Mouse (Mus musculus) bone marrow macrophage, adult 2 months (primary cell): ENCODE results near the gene Setdb1.

Source experiments
- CTCF ChIP-seq: IDR thresholded peaks from 2 replicates; pipeline ENCODE4 v1.5.1; 2012; ENCODE audit warnings: low read depth, mild to moderate bottlenecking, low read length, moderate library complexity
- POLR2A ChIP-seq: IDR thresholded peaks from 2 replicates; pipeline ENCODE4 v1.6.1; 2012; ENCODE audit warnings: mild to moderate bottlenecking, low read depth, low read length, borderline replicate concordance

- TF ChIP-seq CTCF (no peak), POLR2A (no peak)
Observed at GRCm38 (mm10) chr3:95274453-95274852, 82.5 kb downstream of the Setdb1 start.
